Mouse (Mus musculus): ENCODE results near the gene Thy1.
A peak's percentile ranks its signal among the peaks of the same experiment; 100 is the strongest.

Gene Thy1

GRCm38 (mm10) chr9:44084659-44085229 is 41.6 kb downstream of the Thy1 start:
- peak; percentile 97 for DNase-seq

GRCm38 (mm10) chr9:44085276-44085675 is 42.1 kb downstream of the Thy1 start:
- no peak for DNase-seq

GRCm38 (mm10) chr9:44085741-44086665 is 42.8 kb downstream of the Thy1 start:
- peak; percentile 71 for DNase-seq

DNA sequence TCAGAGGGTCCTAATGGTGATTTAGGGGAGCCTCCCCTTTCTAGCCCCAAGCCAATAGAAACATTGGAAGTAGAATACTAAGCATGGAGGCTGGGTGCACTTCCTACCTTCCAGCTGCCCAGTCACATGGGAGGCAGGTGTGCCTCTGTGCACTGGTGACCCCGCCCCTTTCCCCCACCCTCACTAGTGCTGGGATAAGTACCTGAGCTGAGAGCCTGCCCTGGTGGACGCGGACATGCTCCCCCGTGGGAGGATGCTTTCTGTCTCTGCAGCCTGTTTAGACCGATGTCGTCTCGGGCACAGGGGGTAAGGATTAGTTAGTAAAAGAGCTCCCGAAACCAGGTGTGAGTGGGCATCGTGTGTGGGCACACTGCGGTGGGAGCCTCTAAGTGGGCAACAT is 43.8 kb downstream of the Thy1 start:
- no peak for DNase-seq

- no peak for DNase-seq
Measured at GRCm38 (mm10) chr9:44087761-44088455, 44.7 kb downstream of the Thy1 start.

- DNase-seq, result peak; percentile 58
Measured at GRCm38 (mm10) chr9:44088877-44089608, 45.9 kb downstream of the Thy1 start.

DNA sequence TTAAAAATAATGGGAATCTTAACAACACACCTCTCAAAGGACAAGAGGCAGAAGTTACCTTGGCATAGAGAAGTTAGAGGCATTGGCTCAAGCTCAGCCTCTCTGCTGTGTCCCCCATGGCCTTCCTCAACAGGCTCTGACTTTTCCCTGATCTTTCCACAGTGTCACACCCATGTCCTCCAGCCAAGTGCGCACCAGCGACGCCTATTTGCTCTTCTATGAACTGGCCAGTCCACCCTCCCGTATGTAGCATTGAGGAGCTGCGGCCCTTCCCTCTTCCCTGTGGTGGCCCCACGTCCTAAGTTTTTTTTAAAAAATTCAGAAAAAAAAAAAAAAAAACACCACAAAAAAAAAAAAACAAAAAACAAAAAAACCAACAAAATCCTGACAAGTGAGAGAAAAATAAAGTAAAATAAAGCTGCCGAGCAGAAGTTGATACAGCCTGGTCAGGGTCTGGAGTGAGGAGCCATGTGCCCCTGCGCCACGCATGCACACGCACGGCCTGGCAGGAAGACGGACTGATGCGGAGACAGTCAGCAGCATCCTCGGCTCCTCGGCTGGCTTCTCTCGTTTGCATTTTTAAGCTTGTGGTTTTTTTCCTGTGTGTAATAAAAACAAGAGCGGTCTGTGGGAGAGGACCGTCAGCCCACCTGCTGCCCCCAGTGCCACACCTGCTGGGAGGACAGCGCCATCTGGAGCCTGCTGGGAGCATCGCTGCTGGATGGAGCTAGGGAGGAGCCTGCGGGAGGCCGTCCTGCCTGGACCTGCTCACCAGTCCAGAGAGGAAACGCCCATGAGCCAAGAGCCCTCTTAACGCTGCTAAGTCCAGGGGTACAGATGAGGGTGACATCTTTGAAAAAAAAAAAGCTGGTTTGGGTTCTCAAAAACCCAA is 50.7 kb downstream of the Thy1 start:
- DNase-seq, result peak; percentile 85

DNA sequence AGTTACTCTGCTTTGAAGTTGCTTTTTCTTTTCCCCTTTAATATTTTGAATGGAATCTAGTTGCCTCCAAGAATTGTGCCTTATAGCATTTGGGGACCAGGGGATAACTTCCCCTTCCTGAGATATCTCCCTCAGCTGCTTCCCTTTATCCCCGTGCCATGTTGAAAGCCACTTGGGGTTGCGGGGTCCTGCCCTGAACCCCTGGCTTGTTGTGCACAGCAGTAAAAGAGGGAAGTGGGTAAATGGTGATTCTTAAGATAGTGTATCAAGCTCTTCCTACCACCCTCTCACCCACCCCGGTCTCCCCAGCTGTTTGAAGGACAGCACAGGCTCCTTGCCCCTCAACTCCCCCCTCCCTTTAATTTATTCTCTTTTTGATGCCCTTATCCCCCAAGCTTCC is 51.6 kb downstream of the Thy1 start:
- no peak for DNase-seq

GRCm38 (mm10) chr9:44095781-44096180 is 52.6 kb downstream of the Thy1 start:
- DNase-seq, result no peak

- no peak for DNase-seq
Measured at GRCm38 (mm10) chr9:44096536-44096935, 53.4 kb downstream of the Thy1 start.
